Mouse (Mus musculus): ENCODE results near the gene Cldn7. TPM values are rescaled to one million over a fixed set of nuclear protein-coding genes. Genes with fewer than 3 reads are reported as not detected.
A peak's percentile ranks its signal among the peaks of the same experiment; 100 is the strongest.

The Cldn7 gene
- polyA plus RNA-seq, 1 experiment from 2014 or later = 238 TPM

GRCm38 (mm10) chr11:69918118-69918517 lies 46.5 kb upstream of the Cldn7 start:
- H3K36me3 ChIP-seq (ENCODE audit: insufficient read depth, low read length) = peaks cover 33% of the 10 kb centered on the region

DNA sequence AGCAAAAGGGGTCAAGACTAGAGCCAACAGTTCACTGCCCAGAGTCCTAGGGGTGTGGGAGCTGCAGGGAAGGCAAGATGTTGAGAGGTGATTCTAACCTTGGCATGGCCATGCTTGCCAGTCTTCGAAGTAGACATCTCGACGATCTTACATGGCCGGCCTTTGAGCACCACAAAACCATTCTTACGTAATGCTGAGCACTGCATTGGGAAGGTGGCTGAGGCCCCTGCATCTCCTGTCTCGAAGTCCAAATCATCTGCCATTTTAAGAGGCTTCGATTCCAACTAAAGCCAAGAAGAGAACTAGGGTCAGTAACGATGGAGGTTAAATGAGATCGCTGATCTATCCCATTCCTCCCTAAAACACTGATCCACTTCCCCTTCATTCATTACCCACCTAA lies 45.5 kb upstream of the Cldn7 start:
- Histone ChIP-seq H3K9ac (ENCODE audit: low read depth, low read length) (peak overlapping the region; percentile 98), H3K4me2 (ENCODE audit: low read length) (peak overlapping the region; percentile 71), H3K9me3 (replicated peaks; ENCODE audit: low read length) (no peaks in the 10 kb centered on the region), H3K4me3 (replicated peaks; ENCODE audit: low read depth, low read length) (peak overlapping the region; percentile 92), H3K4me1 (replicated peaks; ENCODE audit: insufficient read depth, low read length) (peaks cover 18% of the 10 kb centered on the region), H3K27me3 (ENCODE audit: insufficient read depth, low read length) (no peaks in the 10 kb centered on the region), H3K27ac (peak overlapping the region; percentile 96), H3K36me3 (ENCODE audit: insufficient read depth, low read length) (peaks cover 33% of the 10 kb centered on the region)
- DNase-seq (ENCODE audit: low spot score) (no peak), ATAC-seq (replicated peaks; ENCODE audit: low FRiP score, low read depth) (no peak)
- no peak for TF ChIP-seq CTCF (IDR thresholded peaks at IDR 0.05; ENCODE audit: low read depth)
- 78% methylated on average over 9 of the region's 9 CpGs for WGBS

More at GRCm38 (mm10) chr11:69918118-69918517, 46.5 kb upstream of the Cldn7 start:
- ATAC-seq (replicated peaks; ENCODE audit: low FRiP score, low read depth) = no peak
- 84% methylated on average over 5 of the region's 5 CpGs for WGBS
- no peak overlapping the region for H3K9ac ChIP-seq (ENCODE audit: low read depth, low read length)
- no peak overlapping the region for H3K4me2 ChIP-seq (ENCODE audit: low read length)
- no peaks in the 10 kb centered on the region for H3K27me3 ChIP-seq (ENCODE audit: insufficient read depth, low read length)
- no peak overlapping the region for H3K27ac ChIP-seq
- no peaks in the 10 kb centered on the region for H3K9me3 ChIP-seq (replicated peaks; ENCODE audit: low read length)
- peaks cover 18% of the 10 kb centered on the region for H3K4me1 ChIP-seq (replicated peaks; ENCODE audit: insufficient read depth, low read length)
- DNase-seq (ENCODE audit: low spot score) = no peak
- TF ChIP-seq CTCF (IDR thresholded peaks at IDR 0.05; ENCODE audit: low read depth) = no peak
- H3K4me3 ChIP-seq (replicated peaks; ENCODE audit: low read depth, low read length) = no peak overlapping the region

DNA sequence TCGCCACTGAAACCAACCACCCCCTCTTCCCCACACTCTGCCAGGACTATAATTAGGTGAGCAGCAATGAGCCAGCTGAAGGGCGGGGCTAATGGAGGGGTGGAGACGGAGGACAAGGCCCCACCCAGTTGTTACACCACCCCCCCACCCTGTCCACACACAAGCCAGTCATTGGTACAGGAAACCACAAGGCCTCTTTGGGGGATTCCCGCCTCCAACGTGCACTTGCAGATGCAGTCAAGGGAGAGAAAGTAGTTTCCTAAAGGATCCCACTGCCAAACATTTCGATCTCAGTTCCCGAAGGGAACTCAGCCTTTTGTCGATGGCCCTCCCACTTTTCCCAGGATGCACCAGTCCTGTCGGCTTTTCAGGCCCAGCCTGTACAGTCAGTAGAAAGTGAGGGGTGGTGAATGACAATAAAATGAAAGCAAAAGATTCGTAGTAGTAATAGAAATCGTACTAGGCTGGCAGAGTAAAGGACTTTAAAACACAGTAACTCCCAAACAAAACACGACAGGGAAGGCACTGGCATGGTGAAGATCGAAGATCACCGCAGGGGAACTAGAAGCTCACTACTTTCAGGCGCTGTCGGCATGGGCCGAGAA lies 44.8 kb upstream of the Cldn7 start:
- WGBS = 0% methylated on average over 17 of the region's 17 CpGs
- no peaks in the 10 kb centered on the region for H3K9me3 ChIP-seq (replicated peaks; ENCODE audit: low read length)
- ATAC-seq (replicated peaks; ENCODE audit: low FRiP score, low read depth) (peak; percentile 27), DNase-seq (ENCODE audit: low spot score) (peak; percentile 87)
- H3K9ac ChIP-seq (ENCODE audit: low read depth, low read length) = peak overlapping the region; percentile 98
- H3K27ac ChIP-seq = peak overlapping the region; percentile 96
- H3K4me2 ChIP-seq (ENCODE audit: low read length) = peak overlapping the region; percentile 71
- TF ChIP-seq CTCF (IDR thresholded peaks at IDR 0.05; ENCODE audit: low read depth) = no peak
- peak overlapping the region; percentile 92 for H3K4me3 ChIP-seq (replicated peaks; ENCODE audit: low read depth, low read length)
- peaks cover 15% of the 10 kb centered on the region for H3K4me1 ChIP-seq (replicated peaks; ENCODE audit: insufficient read depth, low read length)
- H3K36me3 ChIP-seq (ENCODE audit: insufficient read depth, low read length) = peaks cover 33% of the 10 kb centered on the region
- H3K27me3 ChIP-seq (ENCODE audit: insufficient read depth, low read length) = no peaks in the 10 kb centered on the region

GRCm38 (mm10) chr11:69920266-69921031 lies 44.1 kb upstream of the Cldn7 start:
- no peaks in the 10 kb centered on the region for H3K9me3 ChIP-seq (replicated peaks; ENCODE audit: low read length)
- peak; percentile 37 for ATAC-seq (replicated peaks; ENCODE audit: low FRiP score, low read depth)
- under 1% methylated on average over 53 of the region's 65 CpGs for WGBS

GRCm38 (mm10) chr11:69921114-69922011 lies 43.2 kb upstream of the Cldn7 start, which contains the start of gene Eif5a:
Eif5a (minus strand) TSS chr11:69921958.
- no peaks in the 10 kb centered on the region for H3K9me3 ChIP-seq (replicated peaks; ENCODE audit: low read length)
- H3K4me3 ChIP-seq (replicated peaks; ENCODE audit: low read depth, low read length) = peak within 1 kb of the TSS; percentile 92
- H3K27ac ChIP-seq = peak within 1 kb of the TSS; percentile 96
- ATAC-seq (replicated peaks; ENCODE audit: low FRiP score, low read depth) (peak; percentile 93), DNase-seq (ENCODE audit: low spot score) (peak; percentile 100)
- peaks cover 11% of the 10 kb centered on the region for H3K4me1 ChIP-seq (replicated peaks; ENCODE audit: insufficient read depth, low read length)
- peak; percentile 71 for TF ChIP-seq CTCF (IDR thresholded peaks at IDR 0.05; ENCODE audit: low read depth)
- peak within 1 kb of the TSS; percentile 71 for H3K4me2 ChIP-seq (ENCODE audit: low read length)
- peaks cover 22% of the 10 kb centered on the region for H3K36me3 ChIP-seq (ENCODE audit: insufficient read depth, low read length)
- H3K9ac ChIP-seq (ENCODE audit: low read depth, low read length) = peak within 1 kb of the TSS; percentile 98
- under 1% methylated on average over 75 of the region's 78 CpGs for WGBS
- no peaks in the 10 kb centered on the region for H3K27me3 ChIP-seq (ENCODE audit: insufficient read depth, low read length)

More at GRCm38 (mm10) chr11:69920266-69921031, 44.1 kb upstream of the Cldn7 start:
- Histone ChIP-seq H3K27ac (peak overlapping the region; percentile 96), H3K4me2 (ENCODE audit: low read length) (peak overlapping the region; percentile 71), H3K36me3 (ENCODE audit: insufficient read depth, low read length) (peaks cover 31% of the 10 kb centered on the region), H3K4me1 (replicated peaks; ENCODE audit: insufficient read depth, low read length) (peaks cover 11% of the 10 kb centered on the region), H3K9ac (ENCODE audit: low read depth, low read length) (peak overlapping the region; percentile 98), H3K27me3 (ENCODE audit: insufficient read depth, low read length) (no peaks in the 10 kb centered on the region), H3K4me3 (replicated peaks; ENCODE audit: low read depth, low read length) (peak overlapping the region; percentile 92)
- TF ChIP-seq CTCF (IDR thresholded peaks at IDR 0.05; ENCODE audit: low read depth) = no peak
- DNase-seq (ENCODE audit: low spot score) = peak; percentile 28

Data from kidney, postnatal 0 days (tissue).